Mouse (Mus musculus): ENCODE measurements at regions not wholly inside any gene's neighbourhood (a gene's known extent, or its start where the extent isn't known, plus 50 kb on each side); places are given as distances from the start of the nearest gene placed in this dataset.

DNA sequence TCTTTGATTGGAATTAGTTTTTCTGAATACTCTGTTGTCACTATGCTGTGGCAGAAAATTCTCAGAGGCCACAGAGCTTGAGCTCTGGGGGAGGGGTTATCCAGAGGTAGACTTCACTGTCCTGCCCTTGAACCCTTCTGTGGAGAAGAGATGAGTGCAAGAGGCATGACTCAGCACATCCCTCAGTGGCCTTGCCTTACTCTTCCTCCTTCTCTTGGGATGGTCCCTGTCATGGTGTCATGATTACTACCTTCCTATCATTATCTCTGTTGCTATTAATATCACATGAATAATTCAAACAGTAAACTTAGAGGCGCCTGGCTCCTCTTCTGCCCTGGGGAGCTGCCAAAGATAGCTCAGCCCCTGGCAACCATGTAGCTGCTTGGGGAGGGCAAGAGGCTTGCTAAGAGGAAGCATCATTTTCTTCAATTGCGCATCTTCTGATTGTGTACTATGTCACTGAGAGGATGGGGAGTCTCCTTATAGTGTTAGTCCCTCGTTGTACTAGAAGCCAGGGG, 572.9 kb upstream of the Vstm2b start:
- no peak for TF ChIP-seq CTCF (IDR thresholded peaks at IDR 0.05; ENCODE audit: insufficient read depth, low read length)
- no peak for TF ChIP-seq POLR2A (IDR thresholded peaks at IDR 0.05; ENCODE audit: borderline replicate concordance, extremely low read depth, low read depth, low read length)
